Mouse (Mus musculus) cerebellum, adult 11-12 months (tissue): ENCODE results near the gene Kazn.
A peak's percentile ranks its signal among the peaks of the same experiment; 100 is the strongest.

Experiments used
- DNase-seq: peaks from one replicate; pipeline ENCODE4 v3.0.0; 2022

Gene Kazn

GRCm38 (mm10) chr4:142071243-142071991, 167.8 kb downstream of the Kazn start:
- DNase-seq, result peak; percentile 80

GRCm38 (mm10) chr4:142070840-142071239, 168.4 kb downstream of the Kazn start:
- peak; percentile 65 for DNase-seq

GRCm38 (mm10) chr4:142068899-142069812, 170.0 kb downstream of the Kazn start:
- DNase-seq, result no peak

- DNase-seq, result no peak
Measured at GRCm38 (mm10) chr4:142066576-142066975, 172.6 kb downstream of the Kazn start.

- DNase-seq, result no peak
Measured at GRCm38 (mm10) chr4:142065835-142066234, 173.4 kb downstream of the Kazn start.

GRCm38 (mm10) chr4:142065270-142065669, 173.9 kb downstream of the Kazn start:
- DNase-seq, result no peak

GRCm38 (mm10) chr4:142064582-142065228, 174.5 kb downstream of the Kazn start:
- DNase-seq, result no peak

- peak; percentile 43 for DNase-seq
Measured at GRCm38 (mm10) chr4:142063057-142063534, 176.1 kb downstream of the Kazn start.

- peak; percentile 61 for DNase-seq
Measured at GRCm38 (mm10) chr4:142061485-142062240, 177.5 kb downstream of the Kazn start.

- DNase-seq, result peak; percentile 99
Measured at GRCm38 (mm10) chr4:142060455-142061378, 178.5 kb downstream of the Kazn start.

- DNase-seq, result peak; percentile 69
Measured at GRCm38 (mm10) chr4:142059841-142060193, 179.4 kb downstream of the Kazn start.

GRCm38 (mm10) chr4:142059113-142059840, 179.9 kb downstream of the Kazn start:
- peak; percentile 65 for DNase-seq

- DNase-seq, result peak; percentile 74
Measured at GRCm38 (mm10) chr4:142057529-142058216, 181.5 kb downstream of the Kazn start.

GRCm38 (mm10) chr4:142055600-142055999, 183.6 kb downstream of the Kazn start:
- peak; percentile 87 for DNase-seq

GRCm38 (mm10) chr4:142054580-142054979, 184.6 kb downstream of the Kazn start:
- DNase-seq, result peak; percentile 50

GRCm38 (mm10) chr4:142053661-142054448, 185.3 kb downstream of the Kazn start:
- peak; percentile 36 for DNase-seq

GRCm38 (mm10) chr4:142053261-142053660, 185.9 kb downstream of the Kazn start:
- DNase-seq, result peak; percentile 36

GRCm38 (mm10) chr4:142052391-142053132, 186.6 kb downstream of the Kazn start:
- peak; percentile 19 for DNase-seq
